Mouse (Mus musculus) hindbrain, embryonic 13.5 days (tissue): ENCODE data around the gene Ptges. TPM values are rescaled to one million over a fixed set of nuclear protein-coding genes. Genes with fewer than 3 reads are reported as not detected.
"Not testable (repeated sequence)": the region's sequence is repeated elsewhere in the genome, so short reads cannot be mapped to it uniquely, and the experiment has no call there.

Source experiments
- ATAC-seq: fragments of 200-750 bp; cut with Nextera tagmentation; 2 replicates; pipeline ENCODE4 v1.8.0; 2017; ENCODE audit warnings: moderate TSS enrichment; ENCODE audit not compliant: low FRiP score
- H3K27ac ChIP-seq: fragments of 300-500 bp; sonication (generic); 2 replicates; pipeline ENCODE4 v1.5.1; 2015; ENCODE audit warnings: inconsistent platforms, mild to moderate bottlenecking, moderate library complexity
- H3K27me3 ChIP-seq: fragments of 300-500 bp; sonication (generic); 2 replicates; pipeline ENCODE4 v1.6.1; 2015; ENCODE audit warnings: mild to moderate bottlenecking, inconsistent platforms
- H3K36me3 ChIP-seq: fragments of 300-500 bp; sonication (generic); 2 replicates; pipeline ENCODE4 v1.6.1; 2015; ENCODE audit warnings: mild to moderate bottlenecking, inconsistent platforms
- H3K4me1 ChIP-seq: fragments of 300-500 bp; sonication (generic); replicated peaks from 2 replicates; pipeline ENCODE4 v1.6.1; 2015; ENCODE audit warnings: inconsistent platforms
- H3K4me2 ChIP-seq: fragments of 300-500 bp; sonication (generic); 2 replicates; pipeline ENCODE4 v1.6.1; 2015; ENCODE audit warnings: inconsistent platforms, mild to moderate bottlenecking, moderate library complexity
- H3K4me3 ChIP-seq: fragments of 300-500 bp; sonication (generic); 2 replicates; pipeline ENCODE4 v1.5.1; 2015; ENCODE audit warnings: mild to moderate bottlenecking, inconsistent platforms
- H3K9ac ChIP-seq: fragments of 300-500 bp; sonication (generic); 2 replicates; pipeline ENCODE4 v1.6.1; 2015; ENCODE audit warnings: mild to moderate bottlenecking, inconsistent platforms
- H3K9me3 ChIP-seq: fragments of 300-500 bp; sonication (generic); 2 replicates; pipeline ENCODE4 v1.6.1; 2016; ENCODE audit warnings: inconsistent platforms
- WGBS: fragments of 180-500 bp; shearing (Covaris S2); methylation state at CpG from one replicate; pipeline ENCODE4 v1.1.7; 2015; 5-methylcytosine and 5-hydroxymethylcytosine counted together
- polyA plus RNA-seq: library from polyadenylated mRNA; unstranded; fragments of >200 nt; fragmentation: Nextera tagmentation; extraction: Ambion mirVana; gene quantifications from 2 replicates; pipeline ENCODE4 v1.2.1, GENCODE M21; 2015

Ptges gene
- polyA plus RNA-seq, 1 experiment from 2014 or later = 3.8 TPM

GRCm38 (mm10) chr2:30942603-30943011 lies 12.9 kb upstream of the Ptges start:
- 31% methylated on average over 16 of the region's 16 CpGs for WGBS
- H3K9ac ChIP-seq = no peak overlapping the region

DNA sequence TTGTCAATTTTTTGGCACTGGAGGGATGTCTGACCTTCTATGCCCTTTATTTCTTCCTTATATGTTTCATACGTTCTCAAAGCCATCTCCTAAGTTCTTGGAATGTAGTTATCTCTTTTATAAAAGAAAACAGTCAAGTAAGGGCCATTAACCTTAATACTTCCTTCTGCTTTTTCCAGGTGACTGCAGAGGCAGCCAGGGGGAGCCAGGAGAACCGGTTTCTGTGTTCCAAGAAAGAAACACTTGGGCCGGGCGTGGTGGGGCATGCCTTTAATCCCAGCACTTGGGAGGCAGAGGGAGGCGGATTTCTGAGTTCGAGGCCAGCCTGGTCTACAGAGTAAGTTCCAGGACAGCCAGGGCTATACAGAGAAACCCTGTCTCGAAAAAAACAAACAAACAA lies 12.5 kb upstream of the Ptges start:
- not testable (repeated sequence) for H3K36me3 ChIP-seq, H3K4me1 ChIP-seq, H3K27ac ChIP-seq, H3K27me3 ChIP-seq, H3K9me3 ChIP-seq, H3K4me2 ChIP-seq, H3K4me3 ChIP-seq, ATAC-seq, H3K9ac ChIP-seq
- whole genome bisulfite sequencing = 62% methylated on average over 7 of the region's 7 CpGs

More at GRCm38 (mm10) chr2:30942603-30943011, 12.9 kb upstream of the Ptges start:
- H3K9me3 ChIP-seq = no peaks in the 10 kb centered on the region
- H3K4me3 ChIP-seq = 0 out of 2 replicates have a peak overlapping the region, but pooled peaks have one; percentile 8
- no peaks in the 10 kb centered on the region for H3K4me1 ChIP-seq
- H3K27me3 ChIP-seq = no peaks in the 10 kb centered on the region
- no peaks in the 10 kb centered on the region for H3K36me3 ChIP-seq
- 0 out of 2 replicates have a peak, but pooled peaks have one; percentile 46 for ATAC-seq
- H3K27ac ChIP-seq = no peak overlapping the region
- peak overlapping the region; percentile 40 for H3K4me2 ChIP-seq

DNA sequence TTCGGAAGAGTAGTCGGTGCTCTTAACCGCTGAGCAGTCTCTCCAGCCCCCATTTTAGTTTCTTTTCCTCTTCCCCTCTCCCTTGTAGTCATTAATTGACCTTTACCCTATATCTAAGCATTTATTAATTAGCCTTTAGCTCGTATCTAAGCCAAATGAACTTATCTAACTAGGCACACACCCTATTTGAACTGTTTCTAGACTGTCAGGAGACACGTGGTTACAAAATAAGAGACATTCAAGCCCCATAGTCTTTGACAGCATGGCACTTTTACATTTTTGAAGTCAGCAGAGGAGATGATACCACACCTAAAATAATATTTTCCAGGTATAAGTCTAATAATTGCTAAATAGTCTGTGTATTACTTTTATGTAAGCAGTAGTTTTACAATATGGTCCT lies 11.9 kb upstream of the Ptges start:
- H3K4me2 ChIP-seq = no peak overlapping the region
- H3K4me1 ChIP-seq = no peaks in the 10 kb centered on the region
- no peak overlapping the region for H3K9ac ChIP-seq
- 93% methylated on average over 5 of the region's 5 CpGs for whole genome bisulfite sequencing
- no peaks in the 10 kb centered on the region for H3K9me3 ChIP-seq
- H3K27me3 ChIP-seq = no peaks in the 10 kb centered on the region
- no peak overlapping the region for H3K27ac ChIP-seq
- no peaks in the 10 kb centered on the region for H3K36me3 ChIP-seq
- no peak for ATAC-seq
- H3K4me3 ChIP-seq = no peak overlapping the region

DNA sequence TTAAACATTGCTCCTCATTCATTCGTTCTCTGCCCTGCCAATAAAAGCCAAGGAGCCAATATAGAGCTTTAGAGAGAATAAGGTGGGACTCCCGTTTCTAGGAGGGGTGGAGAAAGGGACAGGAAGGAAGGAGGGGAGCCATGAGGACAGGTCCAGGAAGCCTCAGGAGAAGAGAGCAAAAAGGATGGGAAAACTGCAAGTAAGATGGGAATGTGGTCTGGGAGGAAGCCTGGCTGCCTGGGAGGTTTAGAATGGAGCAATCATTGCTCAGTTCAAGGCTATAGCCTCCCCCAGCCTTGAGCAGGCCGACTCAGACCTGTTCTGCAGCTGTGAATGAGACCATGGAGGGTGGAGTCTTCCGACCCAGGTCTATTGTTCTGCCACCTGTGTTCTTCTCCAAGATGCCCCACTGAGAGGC lies 8.9 kb upstream of the Ptges start:
- Histone ChIP-seq H3K27me3 (peaks cover 6% of the 10 kb centered on the region; the same call in 1 of the 2 replicates), H3K36me3 (no peaks in the 10 kb centered on the region), H3K9me3 (no peaks in the 10 kb centered on the region), H3K9ac (no peak overlapping the region), H3K4me1 (no peaks in the 10 kb centered on the region), H3K4me2 (no peak overlapping the region), H3K4me3 (no peak overlapping the region), H3K27ac (no peak overlapping the region)
- WGBS = 52% methylated on average over 4 of the region's 4 CpGs
- ATAC-seq = no peak

- Histone ChIP-seq H3K9ac (no peak overlapping the region), H3K27me3 (peaks cover 6% of the 10 kb centered on the region; the same call in 1 of the 2 replicates), H3K4me2 (no peak overlapping the region), H3K27ac (no peak overlapping the region), H3K4me1 (no peaks in the 10 kb centered on the region), H3K36me3 (no peaks in the 10 kb centered on the region), H3K9me3 (no peaks in the 10 kb centered on the region), H3K4me3 (no peak overlapping the region)
- WGBS = 86% methylated on average over 8 of the region's 8 CpGs
- ATAC-seq = no peak
These were observed 8.1 kb upstream of the Ptges start for GRCm38 (mm10) chr2:30937731-30938130.

DNA sequence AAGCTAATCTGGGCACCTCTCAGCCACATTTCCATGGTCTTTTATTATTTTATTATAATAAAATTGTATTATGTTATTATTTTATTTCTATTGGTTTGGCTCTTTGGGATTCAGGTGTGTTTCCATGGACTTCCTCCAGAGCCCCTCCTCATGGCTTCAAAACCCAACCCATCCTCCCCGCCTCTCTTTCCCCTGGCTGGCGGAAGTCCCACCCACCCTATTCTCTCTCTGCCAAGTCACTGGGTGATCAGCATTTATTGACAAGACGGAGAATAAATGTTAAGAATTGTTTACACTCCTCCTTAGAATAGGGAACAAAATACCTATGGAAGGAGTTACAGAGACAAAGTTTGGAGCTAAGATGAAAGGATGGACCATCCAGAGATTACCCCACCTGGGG lies 7.1 kb upstream of the Ptges start:
- H3K36me3 ChIP-seq = no peaks in the 10 kb centered on the region
- no peaks in the 10 kb centered on the region for H3K9me3 ChIP-seq
- no peak overlapping the region for H3K4me3 ChIP-seq
- no peak overlapping the region for H3K4me2 ChIP-seq
- H3K27ac ChIP-seq = no peak overlapping the region
- WGBS = 81% methylated on average over 3 of the region's 3 CpGs
- H3K9ac ChIP-seq = no peak overlapping the region
- no peaks in the 10 kb centered on the region for H3K4me1 ChIP-seq
- H3K27me3 ChIP-seq = peaks cover 6% of the 10 kb centered on the region; the same call in 1 of the 2 replicates
- no peak for ATAC-seq

- H3K9me3 ChIP-seq = no peaks in the 10 kb centered on the region
- peaks cover 10% of the 10 kb centered on the region for H3K4me1 ChIP-seq
- H3K36me3 ChIP-seq = no peaks in the 10 kb centered on the region
- no peak overlapping the region for H3K9ac ChIP-seq
- H3K4me2 ChIP-seq = no peak overlapping the region
- H3K4me3 ChIP-seq = no peak overlapping the region
- WGBS = 20% methylated on average over 7 of the region's 7 CpGs
- H3K27me3 ChIP-seq = peaks cover 6% of the 10 kb centered on the region; the same call in 1 of the 2 replicates
- no peak for ATAC-seq
- no peak overlapping the region for H3K27ac ChIP-seq
These were observed 4.3 kb upstream of the Ptges start for GRCm38 (mm10) chr2:30933917-30934450.

DNA sequence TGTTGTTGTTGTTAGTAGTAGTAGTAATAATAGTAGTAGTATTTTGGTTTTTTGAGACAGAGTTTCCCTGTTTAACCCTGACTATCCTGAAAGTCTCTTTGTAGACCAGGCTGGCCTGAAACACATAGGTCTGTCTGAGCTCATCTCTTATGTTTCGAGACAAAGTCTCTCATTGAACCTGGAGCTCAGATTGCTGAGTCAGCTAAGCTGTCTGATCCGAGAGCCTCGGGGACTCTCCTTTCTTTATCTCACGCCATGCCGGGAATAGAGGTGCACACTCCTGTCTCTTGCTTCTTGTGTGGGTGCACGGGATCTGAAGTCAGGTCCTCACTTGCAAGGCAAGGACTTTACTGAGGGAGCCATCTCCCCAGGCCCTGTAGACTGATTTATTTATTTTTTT lies 3.4 kb upstream of the Ptges start:
- 66% methylated on average over 6 of the region's 6 CpGs for WGBS
- no peaks in the 10 kb centered on the region for H3K9me3 ChIP-seq
- no peak overlapping the region for H3K4me3 ChIP-seq

GRCm38 (mm10) chr2:30931922-30932321 lies 2.3 kb upstream of the Ptges start:
- no peak overlapping the region for H3K27ac ChIP-seq
- H3K4me1 ChIP-seq = peaks cover 16% of the 10 kb centered on the region
- WGBS = 86% methylated on average over 3 of the region's 3 CpGs
- H3K36me3 ChIP-seq = no peaks in the 10 kb centered on the region
- no peak overlapping the region for H3K4me2 ChIP-seq
- H3K4me3 ChIP-seq = no peak overlapping the region
- ATAC-seq = no peak
- H3K27me3 ChIP-seq = peaks cover 6% of the 10 kb centered on the region; the same call in 1 of the 2 replicates
- no peak overlapping the region for H3K9ac ChIP-seq
- H3K9me3 ChIP-seq = no peaks in the 10 kb centered on the region

More for the DNA sequence above, 3.4 kb upstream of the Ptges start:
- no peak for ATAC-seq
- Histone ChIP-seq H3K27me3 (peaks cover 6% of the 10 kb centered on the region; the same call in 1 of the 2 replicates), H3K9ac (no peak overlapping the region), H3K4me2 (no peak overlapping the region), H3K27ac (no peak overlapping the region), H3K4me1 (peaks cover 16% of the 10 kb centered on the region), H3K36me3 (no peaks in the 10 kb centered on the region)

DNA sequence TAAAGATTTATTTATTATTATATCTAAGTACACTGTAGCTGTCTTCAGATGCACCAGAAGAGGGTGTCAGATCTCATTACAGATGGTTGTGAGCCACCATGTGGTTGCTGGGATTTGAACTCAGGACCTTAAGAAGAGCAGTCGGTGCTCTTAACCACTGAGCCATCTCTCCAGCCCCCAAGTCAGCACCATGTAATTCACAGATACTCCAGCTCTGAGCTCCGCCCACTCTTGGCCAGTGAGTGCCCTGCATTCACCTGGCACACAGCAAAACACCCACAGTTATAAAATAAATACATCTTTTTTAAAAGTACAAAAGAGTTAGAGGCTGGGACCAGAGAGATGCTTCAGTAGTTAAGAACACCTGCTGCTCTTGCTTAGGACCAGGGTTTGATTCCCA lies 1.2 kb upstream of the Ptges start:
- H3K27ac ChIP-seq, H3K36me3 ChIP-seq, ATAC-seq, H3K9ac ChIP-seq, H3K4me3 ChIP-seq, H3K4me2 ChIP-seq, H3K27me3 ChIP-seq, H3K9me3 ChIP-seq: not testable (repeated sequence)
- peaks cover 16% of the 10 kb centered on the region for H3K4me1 ChIP-seq
- WGBS = 80% methylated on average over 2 of the region's 2 CpGs

DNA sequence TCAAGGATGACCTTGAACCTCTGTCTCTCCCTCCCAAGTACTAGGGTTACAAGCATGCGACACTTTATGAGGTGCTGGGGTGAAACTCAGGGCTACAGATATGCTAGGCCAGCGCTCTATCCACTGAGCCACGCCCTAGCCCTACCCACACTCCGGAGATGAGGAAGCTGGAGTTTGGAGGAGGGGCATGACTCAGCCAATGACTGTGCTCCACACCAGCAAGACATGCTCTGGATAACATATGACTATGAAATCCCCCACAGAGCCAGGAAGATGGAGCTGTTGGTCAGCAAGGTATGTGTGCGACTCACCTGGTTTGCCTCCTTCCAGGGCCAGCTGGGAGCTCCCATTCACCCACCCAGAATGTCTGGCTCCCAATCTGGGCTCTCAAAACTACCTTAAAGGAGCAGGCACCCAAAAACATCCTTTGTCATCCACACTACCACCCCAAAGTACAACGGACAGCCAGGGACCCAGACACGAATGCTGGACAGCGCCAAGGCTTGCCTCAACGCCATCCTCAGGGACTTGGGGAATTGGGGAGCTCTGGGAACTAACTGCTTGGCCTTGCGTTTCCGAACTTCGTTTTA lies 675 bp downstream of the Ptges start:
- Histone ChIP-seq H3K9me3 (no peaks in the 10 kb centered on the region), H3K4me3 (peak overlapping the region; percentile 35), H3K36me3 (no peaks in the 10 kb centered on the region), H3K4me1 (peaks cover 16% of the 10 kb centered on the region), H3K4me2 (peak overlapping the region; percentile 61), H3K27ac (0 out of 2 replicates have a peak overlapping the region, but pooled peaks have one; percentile 8), H3K27me3 (no peaks in the 10 kb centered on the region), H3K9ac (no peak overlapping the region)
- 30% methylated on average over 12 of the region's 12 CpGs for WGBS
- ATAC-seq = no peak

DNA sequence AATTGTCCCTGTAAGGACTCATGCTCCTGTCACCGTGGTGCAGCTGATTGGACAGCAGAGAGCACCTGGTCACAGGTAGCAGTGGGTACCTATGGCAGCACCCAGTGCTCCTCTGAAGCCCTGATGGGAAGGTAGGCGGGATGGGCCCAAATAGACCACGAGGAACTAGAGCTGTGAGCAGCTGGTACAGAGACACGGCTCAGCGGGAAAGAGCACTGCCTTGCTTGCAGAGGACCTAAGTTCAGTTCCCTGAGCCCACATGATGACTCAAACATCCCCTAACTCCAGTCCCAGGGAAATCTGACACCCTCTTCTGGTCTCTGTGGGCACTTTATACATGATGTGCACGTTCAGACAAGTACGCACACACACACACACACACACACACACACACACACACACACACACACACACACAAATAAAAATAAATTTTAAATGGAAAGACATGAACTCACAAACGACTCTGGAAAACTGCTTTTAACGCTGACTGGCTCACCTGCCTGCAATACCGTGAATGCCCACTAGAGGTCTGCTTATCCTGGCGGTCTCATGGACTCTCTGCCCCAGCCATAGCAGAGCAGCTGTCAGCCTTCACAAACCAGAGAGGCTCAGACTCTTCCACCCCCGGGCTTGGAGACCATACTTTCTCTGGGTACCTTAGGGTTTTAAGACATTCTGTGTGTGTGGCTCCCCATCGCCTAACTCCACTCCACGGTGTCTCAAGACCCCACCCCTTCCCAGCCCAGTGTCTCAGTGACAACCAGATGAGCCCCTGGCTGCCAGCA lies 1.6 kb downstream of the Ptges start:
- Histone ChIP-seq H3K27ac (no peak overlapping the region), H3K9ac (no peak overlapping the region), H3K9me3 (no peaks in the 10 kb centered on the region), H3K36me3 (no peaks in the 10 kb centered on the region), H3K4me2 (no peak overlapping the region), H3K4me1 (peaks cover 16% of the 10 kb centered on the region), H3K4me3 (no peak overlapping the region), H3K27me3 (no peaks in the 10 kb centered on the region)
- WGBS = 24% methylated on average over 14 of the region's 14 CpGs
- ATAC-seq = peak; percentile 60; the same call in 1 of the 2 replicates
